Mouse (Mus musculus): Measurements from ENCODE around the gene Prrx1. TPM values are rescaled to one million over a fixed set of nuclear protein-coding genes. Genes with fewer than 3 reads are reported as not detected.

Gene Prrx1
- 0.05 TPM for polyA plus RNA-seq (2017; shearing (Covaris generic))

GRCm38 (mm10) chr1:163313101-163313773, at the start of gene Prrx1:
Gene Prrx1, minus strand, starts transcription at chr1:163313710.

Other genes starting within 250 kb of the Prrx1 start
- gene Mroh9, start 228.0 kb downstream of the Prrx1 start, polyA plus RNA-seq (2017; shearing (Covaris generic)): not detected
- gene Gorab, start 90.0 kb upstream of the Prrx1 start, polyA plus RNA-seq (2017; shearing (Covaris generic)): 7.0 TPM